Mouse (Mus musculus) midbrain, embryonic 12.5 days (tissue): ENCODE data around the gene Ptprd. TPM values are rescaled to one million over a fixed set of nuclear protein-coding genes. Genes with fewer than 3 reads are reported as not detected.

Experiments
- ATAC-seq: fragments of 200-750 bp; cut with Nextera tagmentation; 2 replicates; pipeline ENCODE4 v1.8.0; 2017; ENCODE audit warnings: low read depth, moderate TSS enrichment, moderate library complexity; ENCODE audit not compliant: low FRiP score
- H3K27ac ChIP-seq: fragments of 300-500 bp; sonication (generic); replicated peaks from 2 replicates; pipeline ENCODE4 v1.5.1; 2016; ENCODE audit warnings: mild to moderate bottlenecking
- H3K27me3 ChIP-seq: fragments of 300-500 bp; sonication (generic); 2 replicates; pipeline ENCODE4 v1.6.1; 2016; ENCODE audit warnings: mild to moderate bottlenecking
- H3K36me3 ChIP-seq: fragments of 300-500 bp; sonication (generic); 2 replicates; pipeline ENCODE4 v1.6.1; 2016
- H3K4me1 ChIP-seq: fragments of 300-500 bp; sonication (generic); 2 replicates; pipeline ENCODE4 v1.6.1; 2016
- H3K4me2 ChIP-seq: fragments of 300-500 bp; sonication (generic); replicated peaks from 2 replicates; pipeline ENCODE4 v1.6.1; 2016; ENCODE audit warnings: mild to moderate bottlenecking, moderate library complexity
- H3K4me3 ChIP-seq: fragments of 300-500 bp; sonication (generic); 2 replicates; pipeline ENCODE4 v1.5.1; 2016; ENCODE audit warnings: mild to moderate bottlenecking
- H3K9ac ChIP-seq: fragments of 300-500 bp; sonication (generic); replicated peaks from 2 replicates; pipeline ENCODE4 v1.6.1; 2016; ENCODE audit warnings: mild to moderate bottlenecking, moderate library complexity
- H3K9me3 ChIP-seq: fragments of 300-500 bp; sonication (generic); 2 replicates; pipeline ENCODE4 v1.6.1; 2016; ENCODE audit warnings: mild to moderate bottlenecking
- whole genome bisulfite sequencing: fragments of 180-500 bp; shearing (Covaris S2); methylation state at CpG from one replicate; pipeline ENCODE4 v1.1.7; 2016; 5-methylcytosine and 5-hydroxymethylcytosine counted together
- microRNA-seq: library from miRNA; unstranded; fragments of <30 nt; microRNA quantifications from one replicate; pipeline ENCODE4, GENCODE M21; 2017
- polyA plus RNA-seq: library from polyadenylated mRNA; unstranded; fragments of >200 nt; fragmentation: Nextera tagmentation; extraction: Ambion mirVana; gene quantifications from 2 replicates; pipeline ENCODE4 v1.2.1, GENCODE M21; 2016

The Ptprd gene
- polyA plus RNA-seq, 1 experiment from 2014 or later: 37.5 TPM

DNA sequence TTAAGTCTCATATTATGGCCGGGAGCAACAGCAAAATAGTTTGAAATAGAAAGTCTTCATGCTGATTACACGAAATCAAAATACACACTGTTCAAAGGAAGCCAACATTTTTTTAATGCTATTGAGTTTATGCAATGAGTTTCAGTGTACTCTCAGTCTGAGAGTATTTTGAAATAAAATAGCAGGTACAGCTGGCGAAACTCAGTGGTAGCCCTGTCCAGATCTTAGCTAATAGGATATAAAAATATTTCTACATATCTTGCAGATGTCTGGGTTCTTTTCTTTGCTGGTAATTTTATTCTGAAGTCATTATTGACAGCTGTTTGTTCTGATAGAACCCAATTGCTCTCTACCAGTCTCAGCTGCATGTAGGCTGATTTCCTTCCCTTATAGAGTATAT is 2246.0 kb downstream of the Ptprd start:
- no peaks in the 10 kb centered on the region for H3K36me3 ChIP-seq

DNA sequence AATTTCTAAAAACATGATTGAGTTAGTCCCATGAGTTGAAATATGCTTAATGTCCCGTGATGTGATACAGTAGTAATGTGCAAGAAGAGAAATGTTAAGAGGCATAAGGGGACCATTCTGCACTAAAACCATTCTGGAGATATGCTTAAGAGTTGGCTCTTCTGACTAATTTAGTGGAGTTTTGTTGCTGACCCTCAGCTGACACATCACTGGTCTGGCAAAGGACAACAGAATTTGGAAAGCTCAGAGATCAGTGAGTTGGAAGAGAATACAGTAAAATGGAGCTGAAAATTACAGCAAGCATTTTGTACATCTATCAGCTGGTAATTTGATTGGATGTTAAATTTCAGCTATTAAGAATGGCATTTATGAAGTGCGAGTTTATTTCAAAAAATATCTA is 2248.8 kb downstream of the Ptprd start:
- Histone ChIP-seq H3K4me2 (no peak overlapping the region), H3K9ac (no peak overlapping the region), H3K4me1 (no peaks in the 10 kb centered on the region), H3K4me3 (no peak overlapping the region), H3K36me3 (no peaks in the 10 kb centered on the region), H3K27me3 (no peaks in the 10 kb centered on the region), H3K9me3 (no peaks in the 10 kb centered on the region), H3K27ac (no peak overlapping the region)
- 93% methylated on average over 2 of the region's 2 CpGs for WGBS
- no peak for ATAC-seq

More for the DNA sequence above, 2246.0 kb downstream of the Ptprd start:
- H3K4me1 ChIP-seq: no peaks in the 10 kb centered on the region
- ATAC-seq: no peak
- no peaks in the 10 kb centered on the region for H3K9me3 ChIP-seq
- no peaks in the 10 kb centered on the region for H3K27me3 ChIP-seq
- H3K9ac ChIP-seq: no peak overlapping the region
- 85% methylated on average over 3 of the region's 3 CpGs for WGBS
- H3K27ac ChIP-seq: no peak overlapping the region
- H3K4me3 ChIP-seq: no peak overlapping the region
- H3K4me2 ChIP-seq: no peak overlapping the region

DNA sequence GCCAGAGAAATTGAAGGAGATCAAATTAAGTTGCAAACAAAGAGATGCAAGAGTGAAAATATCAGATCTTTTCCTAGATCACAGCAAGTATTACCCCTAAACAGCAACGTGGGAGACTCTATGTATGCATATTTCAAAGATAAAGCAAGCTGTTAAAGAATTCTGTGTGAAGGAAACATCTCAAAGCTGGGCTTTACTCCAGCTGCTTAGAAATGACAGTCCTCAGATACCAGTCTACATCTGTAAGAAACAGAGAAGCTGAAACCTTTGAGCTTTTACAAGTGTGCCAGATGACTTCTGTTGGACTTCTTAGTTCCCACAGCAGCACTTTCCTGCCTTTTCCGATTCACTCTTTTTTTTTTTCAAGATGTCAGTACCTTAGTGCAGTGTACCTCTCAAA is 2249.9 kb downstream of the Ptprd start:
- H3K36me3 ChIP-seq: no peaks in the 10 kb centered on the region

DNA sequence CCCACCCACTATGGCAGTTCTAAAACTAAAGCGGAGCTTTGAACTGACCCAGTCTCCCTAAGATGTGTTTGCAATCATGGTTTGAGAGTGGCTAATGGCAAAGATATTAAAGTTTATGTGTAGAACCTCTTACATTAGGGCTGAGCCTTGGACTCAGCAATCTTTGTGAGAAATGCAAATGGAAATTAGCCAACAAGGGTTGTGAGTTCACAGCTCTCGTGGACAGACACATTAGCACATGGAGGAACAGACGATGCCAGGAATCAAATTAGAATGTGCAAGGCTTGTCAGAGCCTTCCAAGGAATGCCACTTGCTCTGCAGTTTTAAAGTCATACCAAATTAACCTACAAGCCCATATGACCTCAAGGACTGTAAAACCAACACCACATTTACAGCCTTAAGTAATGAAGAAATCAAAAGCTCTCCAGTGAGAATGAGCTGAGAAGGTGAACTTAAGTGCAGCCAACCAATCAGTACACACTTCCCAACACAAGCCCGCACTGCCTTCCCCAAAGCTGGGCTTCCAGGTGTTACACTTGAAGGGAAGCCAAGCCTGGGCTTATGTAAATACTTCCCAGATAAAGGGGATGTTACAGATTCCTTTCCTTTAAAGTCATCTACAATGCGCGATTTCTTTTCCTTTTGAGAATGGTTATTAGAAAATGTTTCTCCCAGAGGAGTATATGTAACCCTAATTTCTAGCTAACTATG is 2258.3 kb downstream of the Ptprd start:
- Histone ChIP-seq H3K4me3 (no peak overlapping the region), H3K27ac (no peak overlapping the region), H3K4me1 (no peaks in the 10 kb centered on the region), H3K9ac (no peak overlapping the region), H3K36me3 (no peaks in the 10 kb centered on the region), H3K9me3 (no peaks in the 10 kb centered on the region), H3K27me3 (no peaks in the 10 kb centered on the region), H3K4me2 (no peak overlapping the region)
- 87% methylated on average over 6 of the region's 6 CpGs for WGBS
- ATAC-seq: no peak

More for the DNA sequence above, 2249.9 kb downstream of the Ptprd start:
- ATAC-seq: no peak
- H3K27me3 ChIP-seq: no peaks in the 10 kb centered on the region
- H3K27ac ChIP-seq: no peak overlapping the region
- no peaks in the 10 kb centered on the region for H3K4me1 ChIP-seq
- no peak overlapping the region for H3K9ac ChIP-seq
- no peak overlapping the region for H3K4me3 ChIP-seq
- no peak overlapping the region for H3K4me2 ChIP-seq
- WGBS: 83% methylated on average over 2 of the region's 2 CpGs
- no peaks in the 10 kb centered on the region for H3K9me3 ChIP-seq

DNA sequence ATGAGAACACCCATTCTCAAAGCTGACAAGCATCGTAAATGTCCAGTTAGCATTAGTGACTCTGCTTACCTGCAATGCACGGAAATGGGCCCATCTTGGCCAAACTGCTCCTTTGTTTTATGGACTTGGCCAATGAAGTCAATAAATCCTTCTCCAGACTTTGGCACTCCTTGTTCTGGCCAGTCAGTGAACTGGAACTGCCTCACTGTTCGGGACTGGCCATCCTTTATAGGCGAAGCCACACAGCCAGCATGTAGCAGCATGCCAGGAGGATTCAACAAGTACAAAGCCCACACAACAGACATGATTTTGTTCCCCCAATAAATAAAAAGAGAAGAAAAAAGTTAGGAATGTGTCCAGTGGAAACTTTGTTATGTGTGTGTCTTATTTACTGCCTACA is 2261.2 kb downstream of the Ptprd start:
- 80% methylated on average over 4 of the region's 4 CpGs for WGBS
- H3K4me2 ChIP-seq: no peak overlapping the region
- no peak overlapping the region for H3K9ac ChIP-seq
- no peak overlapping the region for H3K27ac ChIP-seq
- no peaks in the 10 kb centered on the region for H3K4me1 ChIP-seq
- no peak for ATAC-seq
- no peaks in the 10 kb centered on the region for H3K27me3 ChIP-seq
- no peaks in the 10 kb centered on the region for H3K36me3 ChIP-seq
- no peak overlapping the region for H3K4me3 ChIP-seq
- H3K9me3 ChIP-seq: no peaks in the 10 kb centered on the region

DNA sequence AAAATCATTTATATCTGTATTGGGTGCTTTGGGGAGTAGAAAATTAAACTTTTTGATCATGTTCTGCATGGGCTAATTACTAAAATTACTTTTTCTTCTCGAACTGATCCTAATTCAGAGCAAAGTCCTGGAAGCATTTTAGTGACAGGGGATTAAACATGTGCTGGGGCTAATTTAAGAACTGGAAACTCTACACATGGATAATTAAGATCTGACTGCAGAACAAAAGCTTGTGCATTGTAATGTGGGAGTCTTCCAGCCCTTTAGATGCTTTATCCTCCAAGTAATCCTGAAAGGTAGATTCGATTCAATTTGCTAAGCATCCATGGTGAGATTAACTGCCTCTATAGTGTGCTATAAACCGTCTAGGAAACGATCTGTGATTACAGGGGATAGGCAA is 2316.9 kb downstream of the Ptprd start:
- Histone ChIP-seq H3K4me2 (no peak overlapping the region), H3K27me3 (no peaks in the 10 kb centered on the region), H3K4me3 (no peak overlapping the region), H3K4me1 (no peaks in the 10 kb centered on the region), H3K9ac (no peak overlapping the region), H3K27ac (no peak overlapping the region), H3K36me3 (no peaks in the 10 kb centered on the region), H3K9me3 (no peaks in the 10 kb centered on the region)
- WGBS: 7% methylated on average over 4 of the region's 4 CpGs
- no peak for ATAC-seq

Small RNA genes within 50 kb of the gene (microRNA-seq; reads per million reads assigned to microRNA genes)
- gene Gm23159: not detected
